Mouse (Mus musculus): ENCODE results near the gene Ndst4. TPM values are rescaled to one million over a fixed set of nuclear protein-coding genes. Genes with fewer than 3 reads are reported as not detected.

The Ndst4 gene
- polyA plus RNA-seq (2015; fragmentation: Nextera tagmentation; extraction: Ambion mirVana), result 0.11 and 0.18 TPM in 2 replicates

DNA sequence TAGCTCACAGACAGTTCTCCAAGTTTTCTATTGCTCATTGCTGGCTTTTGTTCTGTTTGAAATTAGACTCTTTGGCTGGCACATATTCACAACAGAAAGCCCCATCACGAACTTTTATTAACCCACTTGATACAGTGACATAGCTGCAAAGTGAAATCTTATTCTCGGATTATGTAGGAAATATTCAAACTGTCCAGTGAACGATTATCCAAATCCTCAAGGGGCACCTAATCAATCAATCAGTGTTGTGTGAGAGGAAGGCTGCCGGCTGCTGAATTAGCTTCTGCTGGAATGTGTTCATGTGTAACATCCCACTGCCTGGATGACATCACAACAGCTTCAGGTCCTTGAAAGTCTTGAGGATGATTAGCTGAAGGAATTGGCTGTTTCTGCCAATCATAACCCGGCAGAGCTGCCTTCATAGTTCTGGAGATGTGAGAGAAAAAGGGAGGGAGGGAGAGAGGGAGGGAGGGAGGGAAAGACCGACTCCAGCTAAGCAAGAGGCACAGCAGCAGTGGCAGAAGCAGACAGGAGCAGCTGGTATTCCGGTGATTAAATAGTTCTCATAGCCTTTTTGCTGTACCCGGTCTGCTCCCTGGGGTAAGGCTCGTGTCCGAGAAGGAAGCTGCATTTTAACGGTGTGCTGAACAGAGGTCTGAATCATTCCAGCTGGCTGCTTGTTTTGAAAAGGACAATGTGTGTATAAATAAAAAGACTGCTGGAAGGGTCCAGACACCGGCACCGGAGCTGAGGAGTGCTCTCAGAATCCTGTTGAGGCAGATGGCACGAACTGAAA lies at the start of gene Ndst4:
TSS of gene Ndst4 (plus strand) at position 476 of the 796 bp plus-strand sequence.
- ATAC-seq (replicated peaks; ENCODE audit: low FRiP score, low read depth), result 0 out of 2 replicates have a peak, but pooled peaks have one; percentile 43

DNA sequence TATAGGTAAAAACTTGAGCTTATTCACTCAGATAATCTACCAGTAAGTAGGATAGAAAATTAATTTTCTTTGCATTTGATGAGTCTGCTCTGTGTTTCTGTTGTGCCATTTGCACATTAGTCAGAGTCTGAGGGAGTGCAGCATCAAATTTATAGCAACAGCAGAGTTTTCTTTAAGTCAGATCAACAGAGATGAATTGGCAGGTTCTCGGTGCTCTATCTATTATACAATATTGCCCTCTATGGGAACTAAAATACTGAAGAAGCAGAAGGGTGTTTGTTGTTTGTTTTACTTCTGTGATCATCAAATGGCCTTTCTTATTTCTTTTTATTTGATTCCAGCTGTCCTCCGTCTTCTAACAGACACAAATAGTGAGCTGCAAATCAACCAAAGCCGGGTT lies 6.4 kb upstream of the Ndst4 start:
- Histone ChIP-seq H3K4me3 (replicated peaks; ENCODE audit: low read depth, low read length) (no peak overlapping the region), H3K27ac (no peak overlapping the region), H3K27me3 (ENCODE audit: insufficient read depth, low read length) (no peaks in the 10 kb centered on the region), H3K4me2 (ENCODE audit: low read length) (no peak overlapping the region), H3K36me3 (ENCODE audit: insufficient read depth, low read length) (no peaks in the 10 kb centered on the region), H3K9ac (ENCODE audit: low read depth, low read length) (no peak overlapping the region), H3K9me3 (replicated peaks; ENCODE audit: low read length) (no peaks in the 10 kb centered on the region), H3K4me1 (replicated peaks; ENCODE audit: insufficient read depth, low read length) (no peaks in the 10 kb centered on the region)
- 0 out of 2 replicates have a peak, but pooled peaks have one; percentile 13 for TF ChIP-seq CTCF (IDR thresholded peaks at IDR 0.05; ENCODE audit: low read depth)
- 70% methylated on average over 3 of the region's 3 CpGs for WGBS
- DNase-seq (ENCODE audit: low spot score), result no peak
- ATAC-seq (replicated peaks; ENCODE audit: low FRiP score, low read depth), result no peak

More for the DNA sequence above, at the start of gene Ndst4:
- no peaks in the 10 kb centered on the region for H3K9me3 ChIP-seq (replicated peaks; ENCODE audit: low read length)
- WGBS, result 11% methylated on average over 14 of the region's 14 CpGs
- H3K4me3 ChIP-seq (replicated peaks; ENCODE audit: low read depth, low read length), result peak within 1 kb of the TSS; percentile 33
- H3K36me3 ChIP-seq (ENCODE audit: insufficient read depth, low read length), result no peaks in the 10 kb centered on the region
- no peak within 1 kb of the TSS for H3K9ac ChIP-seq (ENCODE audit: low read depth, low read length)
- DNase-seq (ENCODE audit: low spot score), result peak; percentile 42
- TF ChIP-seq CTCF (IDR thresholded peaks at IDR 0.05; ENCODE audit: low read depth), result no peak
- H3K27me3 ChIP-seq (ENCODE audit: insufficient read depth, low read length), result no peaks in the 10 kb centered on the region
- peak within 1 kb of the TSS; percentile 56 for H3K4me2 ChIP-seq (ENCODE audit: low read length)
- no peak within 1 kb of the TSS for H3K27ac ChIP-seq
- H3K4me1 ChIP-seq (replicated peaks; ENCODE audit: insufficient read depth, low read length), result no peaks in the 10 kb centered on the region

DNA sequence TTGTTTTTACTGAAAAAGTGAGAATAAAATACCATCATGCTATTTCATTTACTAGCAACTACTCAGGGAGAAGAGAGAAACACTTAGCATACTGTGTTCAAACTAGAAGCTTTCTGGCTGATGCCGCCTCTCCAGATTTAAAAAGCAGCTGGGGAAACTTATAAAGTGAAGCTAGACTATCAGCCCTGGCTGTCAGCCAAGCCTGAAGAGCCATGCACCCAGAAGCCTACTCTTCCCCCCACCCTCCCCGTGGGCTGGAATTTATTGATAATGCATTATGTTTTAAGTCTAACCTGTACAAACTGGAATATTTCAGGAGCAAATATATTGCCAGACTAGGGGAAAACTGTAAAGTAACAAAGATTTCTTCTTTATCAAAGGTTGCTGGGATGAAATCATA lies 2.6 kb downstream of the Ndst4 start:
- no peak overlapping the region for H3K4me2 ChIP-seq (ENCODE audit: low read length)
- H3K4me1 ChIP-seq (replicated peaks; ENCODE audit: insufficient read depth, low read length), result no peaks in the 10 kb centered on the region
- WGBS, result 56% methylated on average over 2 of the region's 2 CpGs
- no peak overlapping the region for H3K27ac ChIP-seq
- no peak overlapping the region for H3K4me3 ChIP-seq (replicated peaks; ENCODE audit: low read depth, low read length)
- TF ChIP-seq CTCF (IDR thresholded peaks at IDR 0.05; ENCODE audit: low read depth), result no peak
- DNase-seq (ENCODE audit: low spot score) (no peak), ATAC-seq (replicated peaks; ENCODE audit: low FRiP score, low read depth) (no peak)
- H3K9me3 ChIP-seq (replicated peaks; ENCODE audit: low read length), result no peaks in the 10 kb centered on the region
- no peaks in the 10 kb centered on the region for H3K36me3 ChIP-seq (ENCODE audit: insufficient read depth, low read length)
- no peak overlapping the region for H3K9ac ChIP-seq (ENCODE audit: low read depth, low read length)
- no peaks in the 10 kb centered on the region for H3K27me3 ChIP-seq (ENCODE audit: insufficient read depth, low read length)

DNA sequence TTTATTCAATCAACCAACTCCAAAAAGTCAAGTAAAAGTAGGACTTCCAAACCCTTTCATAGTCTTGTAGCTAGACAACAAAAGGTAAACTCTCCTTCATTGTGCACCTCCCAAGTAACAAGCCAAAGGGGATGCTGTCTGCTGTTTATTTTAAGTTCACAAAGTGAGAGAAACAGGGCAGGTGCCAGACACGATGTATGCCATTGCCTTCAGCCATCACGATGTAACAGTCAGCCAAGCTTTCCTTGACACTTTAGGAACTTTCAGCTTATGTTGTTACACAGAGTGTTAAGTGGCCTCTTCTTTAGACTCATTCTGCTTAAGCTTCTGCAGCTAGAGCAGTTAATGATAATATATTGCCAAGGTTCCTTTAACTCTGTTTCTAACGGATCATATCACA lies 3.1 kb downstream of the Ndst4 start:
- H3K27ac ChIP-seq, result no peak overlapping the region
- no peaks in the 10 kb centered on the region for H3K9me3 ChIP-seq (replicated peaks; ENCODE audit: low read length)
- DNase-seq (ENCODE audit: low spot score), result no peak
- H3K4me2 ChIP-seq (ENCODE audit: low read length), result no peak overlapping the region
- TF ChIP-seq CTCF (IDR thresholded peaks at IDR 0.05; ENCODE audit: low read depth), result no peak
- no peaks in the 10 kb centered on the region for H3K4me1 ChIP-seq (replicated peaks; ENCODE audit: insufficient read depth, low read length)
- H3K27me3 ChIP-seq (ENCODE audit: insufficient read depth, low read length), result no peaks in the 10 kb centered on the region
- WGBS, result 65% methylated on average over 3 of the region's 3 CpGs
- no peak overlapping the region for H3K9ac ChIP-seq (ENCODE audit: low read depth, low read length)
- ATAC-seq (replicated peaks; ENCODE audit: low FRiP score, low read depth), result no peak
- H3K36me3 ChIP-seq (ENCODE audit: insufficient read depth, low read length), result no peaks in the 10 kb centered on the region
- no peak overlapping the region for H3K4me3 ChIP-seq (replicated peaks; ENCODE audit: low read depth, low read length)

DNA sequence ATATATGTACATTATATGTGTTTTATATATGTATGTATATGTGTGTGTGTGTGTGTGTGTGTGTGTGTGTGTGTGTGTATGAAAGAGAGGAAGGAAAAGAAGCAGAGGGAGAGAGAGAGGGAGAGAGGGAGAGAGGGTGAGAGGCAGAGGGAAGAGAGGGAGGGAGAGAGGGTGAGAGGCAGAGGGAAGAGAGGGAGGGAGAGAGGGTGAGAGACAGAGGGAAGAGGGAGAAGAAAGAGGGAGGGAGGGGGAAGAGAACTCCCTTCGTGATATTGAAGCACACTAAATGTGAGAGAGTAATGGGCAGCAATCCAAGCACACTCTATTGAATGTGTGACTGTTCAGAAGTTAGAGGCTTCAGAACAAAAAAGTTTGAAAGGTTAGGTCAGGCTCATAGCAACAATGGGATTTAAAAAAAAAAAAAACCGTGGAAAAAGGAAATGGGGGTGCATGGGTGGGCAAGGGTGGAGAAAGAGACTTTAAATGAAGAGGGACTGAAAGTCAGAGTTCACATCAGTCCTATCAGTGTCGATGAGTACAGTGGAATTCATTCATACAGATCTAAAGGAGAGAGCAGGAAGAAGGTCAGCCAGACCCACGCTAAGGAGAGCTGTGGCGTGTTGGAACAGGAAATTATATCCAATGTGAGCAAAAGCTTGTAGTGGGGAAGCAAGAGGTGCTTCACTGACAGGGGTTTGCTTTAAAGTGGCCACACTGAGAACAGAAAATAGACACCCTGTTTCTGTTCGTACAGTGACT lies 63.2 kb downstream of the Ndst4 start:
- ATAC-seq (replicated peaks; ENCODE audit: low FRiP score, low read depth), result no peak
- no peak overlapping the region for H3K4me3 ChIP-seq (replicated peaks; ENCODE audit: low read depth, low read length)
- H3K36me3 ChIP-seq (ENCODE audit: insufficient read depth, low read length), result no peaks in the 10 kb centered on the region
- H3K9ac ChIP-seq (ENCODE audit: low read depth, low read length), result no peak overlapping the region
- H3K4me1 ChIP-seq (replicated peaks; ENCODE audit: insufficient read depth, low read length), result no peaks in the 10 kb centered on the region
- WGBS, result 29% methylated on average over 6 of the region's 6 CpGs
- H3K4me2 ChIP-seq (ENCODE audit: low read length), result no peak overlapping the region
- DNase-seq (ENCODE audit: low spot score), result no peak
- no peak overlapping the region for H3K27ac ChIP-seq
- H3K9me3 ChIP-seq (replicated peaks; ENCODE audit: low read length), result no peaks in the 10 kb centered on the region
- H3K27me3 ChIP-seq (ENCODE audit: insufficient read depth, low read length), result no peaks in the 10 kb centered on the region
- TF ChIP-seq CTCF (IDR thresholded peaks at IDR 0.05; ENCODE audit: low read depth), result no peak

DNA sequence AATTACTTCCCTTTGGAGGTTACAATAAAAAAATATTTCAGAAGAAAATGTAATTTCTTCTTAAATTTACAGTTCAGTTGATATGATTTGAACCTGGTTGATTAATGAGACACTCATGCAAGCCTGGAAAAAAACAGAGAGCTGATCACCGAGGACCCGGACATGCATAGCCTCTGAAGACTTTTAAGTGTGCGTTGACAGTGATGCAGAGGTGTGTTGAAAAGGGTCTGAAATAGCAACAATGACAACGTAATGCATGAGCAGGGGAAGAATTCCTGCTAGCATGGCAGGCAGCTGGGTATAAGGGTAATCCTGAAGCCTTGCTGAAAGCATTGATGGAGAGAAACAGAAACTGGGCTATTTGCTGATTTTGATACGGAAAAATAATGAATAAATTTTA lies 106.2 kb downstream of the Ndst4 start:
- H3K9ac ChIP-seq (ENCODE audit: low read depth, low read length), result no peak overlapping the region
- no peak overlapping the region for H3K4me3 ChIP-seq (replicated peaks; ENCODE audit: low read depth, low read length)
- ATAC-seq (replicated peaks; ENCODE audit: low FRiP score, low read depth) (no peak), DNase-seq (ENCODE audit: low spot score) (no peak)
- H3K27ac ChIP-seq, result no peak overlapping the region
- no peaks in the 10 kb centered on the region for H3K9me3 ChIP-seq (replicated peaks; ENCODE audit: low read length)
- no peaks in the 10 kb centered on the region for H3K27me3 ChIP-seq (ENCODE audit: insufficient read depth, low read length)
- H3K4me2 ChIP-seq (ENCODE audit: low read length), result no peak overlapping the region
- WGBS, result 87% methylated on average over 5 of the region's 5 CpGs
- H3K36me3 ChIP-seq (ENCODE audit: insufficient read depth, low read length), result no peaks in the 10 kb centered on the region
- H3K4me1 ChIP-seq (replicated peaks; ENCODE audit: insufficient read depth, low read length), result no peaks in the 10 kb centered on the region
- no peak for TF ChIP-seq CTCF (IDR thresholded peaks at IDR 0.05; ENCODE audit: low read depth)

All from kidney, postnatal 0 days (tissue).